Mouse (Mus musculus) brain, embryonic 14.5 days (tissue): ENCODE results near the gene C2cd4c. TPM values are rescaled to one million over a fixed set of nuclear protein-coding genes. Genes with fewer than 3 reads are reported as not detected.
A peak's percentile ranks its signal among the peaks of the same experiment; 100 is the strongest.

Source experiments
- DNase-seq: peaks from one replicate; pipeline ENCODE4 v3.0.0-alpha.2; 2011; ENCODE audit warnings: low read depth
- CTCF ChIP-seq: fragments of 200-500 bp; IDR thresholded peaks from 2 replicates; pipeline ENCODE4 v1.5.1; 2012; ENCODE audit warnings: inconsistent platforms, mild to moderate bottlenecking, moderate library complexity, borderline replicate concordance; ENCODE audit not compliant: insufficient read depth, insufficient read length; ENCODE audit errors: extremely low read depth
- POLR2A ChIP-seq: fragments of 200-500 bp; IDR thresholded peaks from 2 replicates; pipeline ENCODE4 v1.6.1; 2012; ENCODE audit warnings: mild to moderate bottlenecking, inconsistent platforms, borderline replicate concordance; ENCODE audit not compliant: poor library complexity, insufficient read depth, insufficient read length, severe bottlenecking; ENCODE audit errors: extremely low read depth
- polyA plus RNA-seq: library from polyadenylated mRNA; depleted of rRNA; stranded (reverse); fragments of >200 nt; gene quantifications from 2 replicates; pipeline ENCODE4 v1.2.3, GENCODE M21; 2012

Gene C2cd4c
- polyA plus RNA-seq, 1 experiment = 10.4 TPM

DNA sequence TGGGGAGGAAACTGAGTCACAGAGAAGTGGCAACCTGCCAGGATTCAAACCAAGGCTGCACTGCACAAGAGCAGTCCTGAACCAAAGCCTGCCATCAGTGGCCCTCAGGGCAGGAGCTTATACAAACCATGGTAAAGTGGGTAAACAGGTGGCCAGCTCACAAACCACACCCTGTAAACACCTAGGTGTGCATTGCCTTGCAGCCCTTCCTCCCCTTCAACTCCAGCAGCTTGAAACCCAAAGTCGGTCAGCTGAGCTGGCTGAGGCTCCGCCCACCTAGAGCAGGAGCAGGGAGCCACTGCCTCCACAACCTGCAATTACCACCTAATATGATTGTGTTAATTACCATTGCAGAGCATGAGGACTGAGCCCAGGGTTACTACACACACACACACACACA, 5.9 kb downstream of the C2cd4c start:
- no peak for TF ChIP-seq POLR2A
- TF ChIP-seq CTCF = no peak
- no peak for DNase-seq

DNA sequence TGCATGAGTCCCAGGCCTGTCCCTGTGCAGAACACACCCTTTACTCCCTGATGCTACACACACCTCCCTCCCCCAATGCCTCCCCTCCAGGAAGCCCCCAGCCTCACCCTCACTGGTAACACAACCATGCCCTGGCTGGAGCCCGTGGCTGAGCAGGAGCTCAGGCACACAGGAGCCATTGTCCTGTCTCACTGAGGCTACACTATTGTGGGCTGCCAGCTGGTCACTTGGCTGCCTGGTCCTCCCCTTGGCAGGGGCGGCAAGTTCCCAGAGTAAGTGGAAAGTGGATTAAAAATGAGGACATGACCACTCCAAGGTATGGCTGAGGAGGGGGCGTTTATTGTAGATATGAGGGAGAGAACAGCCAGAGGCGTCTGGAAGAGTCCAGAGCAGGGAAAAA, 7.3 kb downstream of the C2cd4c start:
- DNase-seq = peak; percentile 28
- no peak for TF ChIP-seq CTCF
- TF ChIP-seq POLR2A = no peak

DNA sequence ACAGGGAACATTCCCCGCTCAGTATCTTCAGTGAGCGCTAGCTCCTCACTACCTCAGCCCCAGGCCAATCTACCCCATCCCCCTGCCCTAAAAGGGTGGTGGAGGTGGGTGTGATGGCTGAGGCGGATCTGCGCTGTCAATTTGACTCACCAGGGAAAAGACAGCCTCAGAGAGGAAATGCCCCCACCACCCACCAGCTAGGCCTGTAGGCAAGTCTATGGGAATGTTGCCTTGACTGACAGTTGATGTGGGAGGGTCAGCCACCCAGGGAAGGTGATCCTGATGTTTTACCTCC, 15.9 kb downstream of the C2cd4c start:
- no peak for TF ChIP-seq POLR2A
- TF ChIP-seq CTCF = no peak
- DNase-seq = no peak

DNA sequence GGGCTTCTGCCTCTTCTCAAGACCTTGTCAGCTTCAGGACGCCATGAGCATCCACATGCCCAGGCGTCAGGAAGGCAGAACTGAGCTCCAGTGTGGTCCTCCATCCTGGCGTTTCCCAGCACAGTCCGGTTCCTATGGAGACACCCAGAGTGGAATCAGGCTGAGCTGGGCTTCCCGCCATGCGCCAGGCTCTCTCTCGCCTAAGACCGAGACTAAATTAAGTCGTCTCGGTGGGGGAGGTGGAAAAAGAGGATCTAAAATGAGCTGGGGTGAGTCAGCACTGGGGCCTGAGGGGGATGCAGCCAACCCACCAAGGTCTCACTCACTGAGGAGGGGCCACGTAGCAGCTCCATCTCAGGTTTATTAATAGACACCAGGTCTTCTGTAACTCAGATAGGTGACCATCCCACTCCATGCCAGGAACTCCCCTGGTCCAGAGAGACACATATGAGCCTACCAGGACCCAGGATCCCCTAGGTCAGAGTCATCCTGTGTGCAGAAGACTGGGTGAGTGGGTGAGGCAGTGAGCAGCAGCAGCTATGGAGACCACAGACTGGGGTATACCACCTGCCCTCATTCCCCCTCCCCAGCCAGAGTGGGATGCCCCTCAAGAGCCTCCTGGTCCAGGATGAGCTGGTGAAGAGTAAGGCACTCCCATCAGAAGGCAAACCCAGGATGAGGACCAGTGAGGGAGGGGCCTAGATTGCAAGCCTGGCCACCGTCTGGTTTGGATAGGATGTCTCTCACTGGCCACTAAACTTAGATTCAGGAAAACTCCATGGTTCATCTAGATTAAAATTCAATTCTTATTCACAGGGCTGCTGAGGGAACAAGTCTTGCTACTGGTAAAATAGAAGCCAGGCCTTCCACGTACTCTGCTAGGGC, 16.5 kb downstream of the C2cd4c start:
- TF ChIP-seq CTCF (no peak), POLR2A (no peak)
- DNase-seq = peak; percentile 23

DNA sequence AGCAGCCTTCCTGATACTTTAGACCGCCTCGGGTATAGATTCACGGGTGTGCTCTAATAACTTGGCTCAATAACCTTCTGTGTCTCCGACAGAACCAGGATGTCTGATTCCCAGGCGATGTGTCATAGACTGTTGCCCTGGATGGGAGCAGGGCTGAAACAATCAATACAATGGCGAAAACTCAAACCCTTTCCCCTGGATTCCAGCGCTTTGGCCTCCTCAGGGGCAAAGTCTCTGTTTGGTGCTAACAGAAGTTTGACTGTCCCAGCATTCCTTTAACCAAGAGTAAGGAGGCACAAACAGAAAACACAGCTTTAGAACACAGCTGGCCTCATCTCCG, 18.3 kb downstream of the C2cd4c start:
- no peak for DNase-seq

DNA sequence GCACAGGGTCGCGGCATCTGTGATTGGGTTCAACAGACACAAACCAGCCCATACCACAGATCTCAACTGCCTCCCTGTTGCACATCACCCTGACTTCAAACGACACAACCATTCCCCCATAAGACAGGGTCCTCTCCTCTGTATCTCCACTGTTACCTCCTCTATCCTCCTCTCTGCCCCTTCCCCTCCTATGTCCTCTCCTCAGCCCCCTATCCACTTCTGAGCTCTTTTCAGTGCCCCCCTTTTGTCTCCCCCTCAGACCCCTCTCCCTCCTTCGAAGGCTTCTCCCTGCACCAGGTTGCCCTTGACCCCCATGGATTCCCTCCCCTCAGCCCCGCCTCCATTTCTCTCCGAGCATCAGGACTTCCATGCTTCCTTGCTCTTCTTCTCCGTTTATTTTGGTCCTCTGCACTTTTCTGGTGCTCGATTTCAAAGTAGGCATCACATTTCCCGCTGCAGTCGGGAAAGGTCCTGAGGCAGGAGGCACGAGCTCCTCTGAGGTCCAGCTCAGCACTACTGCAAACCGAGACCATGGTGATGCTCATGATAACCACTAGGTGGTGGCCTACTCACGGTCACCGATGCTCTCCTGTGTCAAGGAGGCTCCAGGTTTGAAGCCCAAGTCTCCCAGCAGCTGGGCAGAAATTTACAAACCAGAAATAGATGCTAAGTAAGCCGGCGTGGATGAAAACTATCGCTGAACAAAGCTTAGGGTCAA, 18.8 kb downstream of the C2cd4c start:
- peak; percentile 87 for DNase-seq
- TF ChIP-seq POLR2A (no peak), CTCF (peak; percentile 95)

More for the DNA sequence above, 18.3 kb downstream of the C2cd4c start:
- TF ChIP-seq CTCF (no peak), POLR2A (no peak)

DNA sequence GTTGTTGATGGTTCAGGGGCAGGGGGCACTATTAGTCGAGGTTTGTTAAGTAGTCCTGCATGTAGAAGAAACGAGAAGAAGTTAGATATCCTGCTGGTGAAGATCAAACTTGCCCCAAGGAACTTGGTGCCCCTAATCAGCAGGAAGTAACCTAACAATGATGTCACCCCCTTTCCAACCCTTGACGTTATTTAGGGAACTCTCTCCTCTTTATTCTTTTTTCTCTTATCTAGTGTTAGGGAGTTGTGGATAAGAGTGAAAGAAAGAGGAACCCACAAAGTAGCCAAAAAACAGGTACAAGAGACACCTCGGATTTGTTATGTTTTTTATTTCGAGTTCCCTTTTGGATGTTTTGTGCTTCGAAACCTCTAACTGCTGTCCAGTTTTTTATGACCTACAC, 19.7 kb downstream of the C2cd4c start:
- TF ChIP-seq POLR2A (no peak), CTCF (no peak)

DNA sequence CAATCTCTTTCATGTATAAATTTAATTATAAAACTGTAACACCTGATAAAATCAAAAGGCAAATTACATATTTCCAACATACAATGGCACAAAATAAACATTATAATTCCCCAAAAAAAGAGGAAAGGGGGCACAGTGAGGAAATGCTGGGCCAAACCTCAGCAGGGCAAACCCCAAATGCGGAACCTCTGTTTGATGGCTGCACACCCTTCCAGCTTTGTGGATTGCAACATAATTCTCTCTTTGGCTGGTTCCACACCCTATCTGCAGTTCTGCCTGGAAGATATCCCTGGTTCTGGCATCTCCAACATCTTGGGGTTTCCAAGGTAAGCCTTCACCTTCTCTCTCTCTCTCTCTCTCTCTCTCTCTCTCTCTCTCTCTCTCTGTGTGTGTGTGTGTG, 23.1 kb downstream of the C2cd4c start:
- TF ChIP-seq POLR2A = no peak

More for the DNA sequence above, 19.7 kb downstream of the C2cd4c start:
- no peak for DNase-seq

DNA sequence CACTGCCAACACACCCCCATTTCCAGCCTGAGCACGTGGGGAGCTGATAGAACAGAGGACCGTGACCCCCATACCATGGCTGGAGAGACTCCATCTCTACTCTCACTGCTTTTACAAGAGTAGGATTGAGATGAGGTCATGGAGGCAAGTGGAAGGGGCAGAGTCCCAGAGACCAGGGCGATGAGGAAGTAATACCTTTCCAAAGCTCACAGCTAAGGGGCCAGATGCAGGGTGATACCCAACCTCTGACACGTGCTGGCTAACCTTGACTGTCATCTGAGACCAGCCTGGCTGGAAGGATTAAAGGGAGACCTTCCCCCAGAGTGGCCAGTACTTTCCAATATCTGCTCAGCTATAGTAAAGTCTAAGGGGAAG, 26.1 kb downstream of the C2cd4c start:
- DNase-seq = no peak
- no peak for TF ChIP-seq POLR2A
- no peak for TF ChIP-seq CTCF

More for the DNA sequence above, 23.1 kb downstream of the C2cd4c start:
- no peak for DNase-seq

DNA sequence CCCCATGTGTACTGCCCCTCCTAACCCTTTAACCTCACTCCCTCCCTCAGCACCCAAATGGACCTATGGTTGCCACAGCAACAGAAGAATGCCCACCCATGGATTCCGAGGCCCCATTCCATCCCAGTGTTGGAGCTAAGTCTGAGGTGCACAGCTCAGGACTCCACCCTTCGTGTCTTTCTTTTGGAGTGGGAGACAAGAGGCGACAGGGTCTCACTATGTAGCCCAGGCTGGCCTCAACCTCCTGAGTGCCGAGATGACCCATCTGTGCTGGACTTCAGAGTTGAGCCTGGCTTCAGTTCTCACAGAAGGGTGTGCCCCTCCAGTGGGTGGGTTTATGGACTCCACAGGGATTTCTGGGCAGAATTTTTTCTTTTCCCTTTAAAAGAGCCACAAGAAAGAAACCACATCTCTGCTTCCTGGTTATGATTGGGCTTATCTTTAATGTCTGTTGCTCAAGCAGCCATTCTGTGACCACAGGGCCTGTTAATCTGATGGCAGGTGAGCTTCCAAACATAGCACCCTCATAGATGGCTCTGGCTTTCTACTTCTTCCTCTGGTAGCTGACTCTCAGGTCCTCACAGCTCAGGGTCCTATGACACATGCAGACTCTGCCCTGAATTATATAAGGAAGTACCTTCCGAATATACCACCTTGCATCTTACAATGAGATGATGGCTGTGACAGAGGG, 26.6 kb downstream of the C2cd4c start, which contains the start of gene Theg:
Gene Theg (minus strand): TSS at position 271 of the 691 bp plus-strand sequence.
- DNase-seq = no peak
- no peak for TF ChIP-seq POLR2A
- no peak for TF ChIP-seq CTCF

DNA sequence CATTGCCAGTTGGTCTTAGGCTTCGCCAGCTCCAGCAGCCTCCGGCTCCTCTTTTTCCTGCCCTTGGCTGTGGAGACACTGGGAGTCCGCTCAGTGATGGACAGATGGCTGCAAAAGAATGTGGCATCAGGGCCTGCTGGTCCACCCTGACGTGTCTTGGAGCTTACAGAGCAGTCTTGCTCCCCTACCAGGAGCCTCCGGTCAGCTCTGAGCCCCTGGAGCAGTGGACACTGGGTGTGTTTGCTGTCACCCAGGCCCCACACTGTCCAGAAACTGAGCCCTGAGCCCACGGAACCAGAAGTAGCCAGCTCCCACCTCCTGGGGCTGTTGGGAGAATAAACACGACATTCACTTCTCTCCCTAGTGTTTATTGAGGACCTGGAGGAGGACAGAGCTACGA, 27.6 kb downstream of the C2cd4c start:
- TF ChIP-seq POLR2A (no peak), CTCF (no peak)
- DNase-seq = no peak
